Mouse (Mus musculus) bone marrow, adult 2 months (tissue): Measurements from ENCODE around the gene Nr2c1.

ENCODE experiments used
- CTCF ChIP-seq: fragments of 200-500 bp; IDR thresholded peaks from 2 replicates; pipeline ENCODE4 v1.5.1; 2011; ENCODE audit warnings: low read length, control low read depth; ENCODE audit not compliant: control insufficient read depth, insufficient read depth
- POLR2A ChIP-seq: fragments of 200-500 bp; IDR thresholded peaks from 2 replicates; pipeline ENCODE4 v1.6.1; 2011; ENCODE audit warnings: low read depth, mild to moderate bottlenecking, control low read depth, low read length, borderline replicate concordance; ENCODE audit not compliant: control insufficient read depth

- TF ChIP-seq POLR2A, result no peak
- no peak for TF ChIP-seq CTCF
Measured at GRCm38 (mm10) chr10:94107607-94108006, 40.2 kb upstream of the Nr2c1 start.
